Mouse (Mus musculus): ENCODE measurements around the gene Pim3. TPM values are rescaled to one million over a fixed set of nuclear protein-coding genes. Genes with fewer than 3 reads are reported as not detected.

The Pim3 gene
- polyA plus RNA-seq, 1 experiment = 13.4 TPM

DNA sequence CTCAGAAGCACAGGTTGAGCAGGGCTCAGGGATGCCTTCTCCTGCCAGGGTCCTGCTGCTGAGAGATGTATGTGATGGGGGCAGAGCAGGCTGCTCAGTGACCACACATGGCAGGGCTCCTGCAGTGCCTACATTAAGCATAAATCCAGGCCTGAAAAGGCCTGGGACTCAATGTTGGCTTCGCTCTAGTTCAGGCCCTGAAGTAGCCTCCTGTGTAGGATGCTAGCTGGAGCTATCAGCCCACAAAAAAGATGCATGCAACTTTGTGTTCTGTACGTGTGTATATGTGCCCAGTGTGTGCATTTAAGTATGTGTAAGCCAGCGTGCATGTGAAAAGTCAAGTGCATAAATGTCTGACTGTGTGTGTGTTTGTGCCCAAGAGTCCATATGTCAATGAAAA is 12.1 kb downstream of the Pim3 start:
- TF ChIP-seq POLR2A (IDR thresholded peaks at IDR 0.05; ENCODE audit: borderline replicate concordance, control insufficient read depth, low read depth, low read length) (no peak), CTCF (IDR thresholded peaks at IDR 0.05; ENCODE audit: control insufficient read depth, insufficient read depth, low read length) (no peak)

DNA sequence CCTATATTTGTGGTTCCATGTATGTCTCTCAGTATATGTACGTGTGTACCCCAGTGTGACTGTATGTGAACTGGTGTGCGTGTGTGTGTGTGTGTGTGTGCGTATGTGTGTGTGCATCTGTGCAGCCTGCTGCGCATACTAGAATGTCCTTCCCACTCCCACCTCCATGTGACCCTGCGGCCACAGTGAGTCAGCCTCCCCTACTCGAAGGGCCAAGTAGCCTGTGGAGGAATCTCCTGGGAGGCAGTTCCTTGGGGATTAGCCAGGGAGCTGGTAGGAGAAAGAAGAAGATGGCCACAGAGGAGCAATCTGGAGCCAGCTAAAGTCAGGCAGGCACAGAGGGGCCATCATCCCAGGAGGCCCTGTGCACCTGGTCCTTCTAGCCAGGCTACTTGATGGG is 12.5 kb downstream of the Pim3 start:
- WGBS = 76% methylated on average over 6 of the region's 6 CpGs
- Histone ChIP-seq H3K27ac (ENCODE audit: control insufficient read depth, insufficient read depth, low read depth, low read length, poor library complexity) (no peak overlapping the region), H3K4me3 (replicated peaks; ENCODE audit: control insufficient read depth, low read depth, low read length) (no peak overlapping the region), H3K4me1 (ENCODE audit: control insufficient read depth, insufficient read depth, low read length) (no peaks in the 10 kb centered on the region)
- TF ChIP-seq POLR2A (IDR thresholded peaks at IDR 0.05; ENCODE audit: borderline replicate concordance, control insufficient read depth, low read depth, low read length) = no peak
- no peak for TF ChIP-seq CTCF (IDR thresholded peaks at IDR 0.05; ENCODE audit: control insufficient read depth, insufficient read depth, low read length)

More for the DNA sequence above, 12.1 kb downstream of the Pim3 start:
- WGBS = 81% methylated on average over 3 of the region's 3 CpGs
- Histone ChIP-seq H3K4me3 (replicated peaks; ENCODE audit: control insufficient read depth, low read depth, low read length) (no peak overlapping the region), H3K27ac (ENCODE audit: control insufficient read depth, insufficient read depth, low read depth, low read length, poor library complexity) (no peak overlapping the region), H3K4me1 (ENCODE audit: control insufficient read depth, insufficient read depth, low read length) (no peaks in the 10 kb centered on the region)

- Histone ChIP-seq H3K27ac (ENCODE audit: control insufficient read depth, insufficient read depth, low read depth, low read length, poor library complexity) (no peak overlapping the region), H3K4me1 (ENCODE audit: control insufficient read depth, insufficient read depth, low read length) (no peaks in the 10 kb centered on the region), H3K4me3 (replicated peaks; ENCODE audit: control insufficient read depth, low read depth, low read length) (no peak overlapping the region)
- WGBS = 48% methylated on average over 10 of the region's 10 CpGs
- TF ChIP-seq CTCF (IDR thresholded peaks at IDR 0.05; ENCODE audit: control insufficient read depth, insufficient read depth, low read length) (no peak), POLR2A (IDR thresholded peaks at IDR 0.05; ENCODE audit: borderline replicate concordance, control insufficient read depth, low read depth, low read length) (no peak)
Measured at GRCm38 (mm10) chr15:88875625-88876081, 13.7 kb downstream of the Pim3 start.

GRCm38 (mm10) chr15:88876155-88877020 is 14.4 kb downstream of the Pim3 start:
- Histone ChIP-seq H3K27ac (ENCODE audit: control insufficient read depth, insufficient read depth, low read depth, low read length, poor library complexity) (no peak overlapping the region), H3K4me1 (ENCODE audit: control insufficient read depth, insufficient read depth, low read length) (no peaks in the 10 kb centered on the region), H3K4me3 (replicated peaks; ENCODE audit: control insufficient read depth, low read depth, low read length) (no peak overlapping the region)
- 15% methylated on average over 28 of the region's 28 CpGs for WGBS
- TF ChIP-seq CTCF (IDR thresholded peaks at IDR 0.05; ENCODE audit: control insufficient read depth, insufficient read depth, low read length) (peak; percentile 80), POLR2A (IDR thresholded peaks at IDR 0.05; ENCODE audit: borderline replicate concordance, control insufficient read depth, low read depth, low read length) (no peak)

GRCm38 (mm10) chr15:88877021-88877400 is 15.0 kb downstream of the Pim3 start:
- 61% methylated on average over 10 of the region's 10 CpGs for WGBS
- no peak overlapping the region for H3K4me3 ChIP-seq (replicated peaks; ENCODE audit: control insufficient read depth, low read depth, low read length)
- no peak overlapping the region for H3K27ac ChIP-seq (ENCODE audit: control insufficient read depth, insufficient read depth, low read depth, low read length, poor library complexity)
- TF ChIP-seq POLR2A (IDR thresholded peaks at IDR 0.05; ENCODE audit: borderline replicate concordance, control insufficient read depth, low read depth, low read length) = no peak
- TF ChIP-seq CTCF (IDR thresholded peaks at IDR 0.05; ENCODE audit: control insufficient read depth, insufficient read depth, low read length) = no peak
- no peaks in the 10 kb centered on the region for H3K4me1 ChIP-seq (ENCODE audit: control insufficient read depth, insufficient read depth, low read length)

GRCm38 (mm10) chr15:88881253-88882044 is 19.5 kb downstream of the Pim3 start:
- no peak overlapping the region for H3K4me3 ChIP-seq (replicated peaks; ENCODE audit: control insufficient read depth, low read depth, low read length)
- WGBS = 71% methylated on average over 22 of the region's 22 CpGs
- no peaks in the 10 kb centered on the region for H3K4me1 ChIP-seq (ENCODE audit: control insufficient read depth, insufficient read depth, low read length)
- TF ChIP-seq CTCF (IDR thresholded peaks at IDR 0.05; ENCODE audit: control insufficient read depth, insufficient read depth, low read length) (no peak), POLR2A (IDR thresholded peaks at IDR 0.05; ENCODE audit: borderline replicate concordance, control insufficient read depth, low read depth, low read length) (no peak)
- no peak overlapping the region for H3K27ac ChIP-seq (ENCODE audit: control insufficient read depth, insufficient read depth, low read depth, low read length, poor library complexity)

DNA sequence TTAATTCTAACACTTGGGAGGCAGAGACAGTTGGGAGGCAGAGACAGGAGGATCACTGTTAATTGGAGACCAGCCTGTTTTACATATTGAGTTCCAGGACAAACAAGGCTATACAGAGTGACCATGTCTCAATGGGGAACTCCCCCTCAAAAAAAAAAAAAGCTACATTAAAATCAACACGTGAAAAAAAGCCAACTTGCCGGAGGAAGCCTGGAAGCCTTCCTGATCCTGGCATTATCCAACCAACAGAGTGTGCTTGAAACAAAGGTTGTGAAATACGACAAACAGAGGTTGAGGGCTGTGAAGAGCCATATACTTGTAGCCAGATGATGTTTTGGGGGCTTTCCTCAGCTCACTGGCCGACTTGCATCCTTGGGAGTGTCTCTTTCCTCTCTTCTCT is 20.9 kb downstream of the Pim3 start:
- TF ChIP-seq POLR2A (IDR thresholded peaks at IDR 0.05; ENCODE audit: borderline replicate concordance, control insufficient read depth, low read depth, low read length) = no peak
- no peak for TF ChIP-seq CTCF (IDR thresholded peaks at IDR 0.05; ENCODE audit: control insufficient read depth, insufficient read depth, low read length)
- no peak overlapping the region for H3K27ac ChIP-seq (ENCODE audit: control insufficient read depth, insufficient read depth, low read depth, low read length, poor library complexity)
- WGBS = 59% methylated on average over 4 of the region's 4 CpGs
- H3K4me1 ChIP-seq (ENCODE audit: control insufficient read depth, insufficient read depth, low read length) = no peaks in the 10 kb centered on the region
- H3K4me3 ChIP-seq (replicated peaks; ENCODE audit: control insufficient read depth, low read depth, low read length) = no peak overlapping the region

DNA sequence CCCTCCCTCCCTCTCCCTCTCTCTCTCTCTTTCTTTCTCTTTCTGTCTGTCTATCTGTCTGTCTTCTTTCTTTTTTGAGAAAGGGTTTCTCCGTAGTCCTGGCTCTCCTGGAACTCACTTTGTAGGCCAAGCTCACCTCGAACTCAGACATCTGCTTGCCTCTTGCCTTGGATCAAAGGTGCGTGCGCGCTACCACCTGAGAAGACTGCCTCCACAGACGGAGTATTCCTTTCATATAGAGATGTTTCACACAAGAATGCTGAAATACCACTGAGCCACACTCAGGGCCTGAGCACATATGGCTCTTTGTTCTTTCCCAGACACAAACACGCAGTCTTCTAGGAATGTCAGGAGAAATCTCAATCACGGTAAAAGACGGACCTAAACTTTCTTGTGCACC is 21.4 kb downstream of the Pim3 start:
- Histone ChIP-seq H3K27ac (ENCODE audit: control insufficient read depth, insufficient read depth, low read depth, low read length, poor library complexity) (no peak overlapping the region), H3K4me1 (ENCODE audit: control insufficient read depth, insufficient read depth, low read length) (no peaks in the 10 kb centered on the region), H3K4me3 (replicated peaks; ENCODE audit: control insufficient read depth, low read depth, low read length) (no peak overlapping the region)
- WGBS = 85% methylated on average over 9 of the region's 9 CpGs
- TF ChIP-seq CTCF (IDR thresholded peaks at IDR 0.05; ENCODE audit: control insufficient read depth, insufficient read depth, low read length) (no peak), POLR2A (IDR thresholded peaks at IDR 0.05; ENCODE audit: borderline replicate concordance, control insufficient read depth, low read depth, low read length) (no peak)
